In the genomic region with DNA sequence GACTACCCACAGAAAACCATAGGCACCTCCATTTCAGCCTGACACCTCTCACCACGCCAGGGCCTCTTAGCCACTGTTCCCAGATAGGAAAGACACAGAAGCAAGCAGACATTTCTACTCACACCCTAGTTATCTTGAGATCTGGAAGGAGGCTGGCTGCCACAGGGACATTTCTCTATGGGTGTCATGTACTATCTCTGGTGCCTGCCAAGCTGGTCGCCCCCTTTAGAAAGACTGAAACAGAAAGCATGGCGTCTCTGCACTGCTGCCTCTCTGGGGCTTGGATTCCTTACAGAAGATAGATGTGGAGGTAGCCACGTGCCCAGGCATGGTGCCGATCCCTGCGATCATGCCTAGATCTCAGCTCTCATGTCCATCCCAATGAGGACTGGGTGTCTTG, we compare ENCODE assay signal across 23 mouse cellular contexts.
DNase-seq lines count a peak whose midpoint lies in the region; ATAC-seq and TF ChIP-seq lines count a peak whose summit lies in the region.
"Had no signal": no experiment of that assay in that cellular context is flagged by ENCODE, and none has a peak within 500 bp of the region (broad histone marks: within the 10 kb centered on the region; RNA-seq: fewer than 3 reads in every experiment).

No protein-coding gene starts in this region.

- 79% methylated on average over 6 of the region's 6 CpGs for WGBS in forebrain, postnatal 0 days
- 90% methylated on average over 6 of the region's 6 CpGs for WGBS in forebrain, embryonic 11.5 days
- WGBS in heart, embryonic 14.5 days = 42% methylated on average over 6 of the region's 6 CpGs
- 66% methylated on average over 6 of the region's 6 CpGs for WGBS in heart, adult 2 months
- 69% methylated on average over 6 of the region's 6 CpGs for WGBS in neural tube, embryonic 15.5 days

- no peak for TF ChIP-seq CTCF in forebrain, postnatal 0 days (IDR thresholded peaks at IDR 0.05; ENCODE audit: low read depth)
- TF ChIP-seq CTCF in heart, adult 2 months (IDR thresholded peaks at IDR 0.05) = no peak
- no peak for TF ChIP-seq CTCF in left cerebral cortex, adult 2 months (IDR thresholded peaks at IDR 0.05)

- no peaks in the 10 kb centered on the region for H3K9me3 ChIP-seq in forebrain, postnatal 0 days (ENCODE audit: low read length)
- H3K9me3 ChIP-seq in forebrain, embryonic 11.5 days (ENCODE audit: control insufficient read depth, low read length) = no peaks in the 10 kb centered on the region
- H3K9me3 ChIP-seq in heart, embryonic 14.5 days (ENCODE audit: control insufficient read depth, low read length) = no peaks in the 10 kb centered on the region
- no peaks in the 10 kb centered on the region for H3K9me3 ChIP-seq in neural tube, embryonic 15.5 days (replicated peaks)
- H3K9me3 ChIP-seq: hindbrain, embryonic 12.5 days; limb, embryonic 10.5 days; liver, embryonic 15.5 days; lung, embryonic 15.5 days had no signal

- no peaks in the 10 kb centered on the region; the same call in 1 of the 2 replicates for H3K36me3 ChIP-seq in forebrain, postnatal 0 days (ENCODE audit: insufficient read depth)
- no peaks in the 10 kb centered on the region; the same call in 1 of the 2 replicates for H3K36me3 ChIP-seq in forebrain, embryonic 11.5 days (ENCODE audit: control insufficient read depth, insufficient read depth, low read length)
- H3K36me3 ChIP-seq in heart, embryonic 14.5 days (ENCODE audit: control insufficient read depth, insufficient read depth, low read length) = peaks cover 21% of the 10 kb centered on the region
- H3K36me3 ChIP-seq in heart, adult 2 months (ENCODE audit: control insufficient read depth, insufficient read depth, low read length) = no peaks in the 10 kb centered on the region
- H3K36me3 ChIP-seq in neural tube, embryonic 15.5 days = 0 out of 2 replicates have a peak, but pooled peaks cover 7% of the 10 kb centered on the region
- H3K36me3 ChIP-seq: hindbrain, embryonic 12.5 days had no signal

- TF ChIP-seq EP300 in heart, adult 2 months (IDR thresholded peaks at IDR 0.05; ENCODE audit: insufficient read depth, low read depth, low read length) = no peak

- TF ChIP-seq POLR2A in heart, adult 2 months (IDR thresholded peaks at IDR 0.05; ENCODE audit: insufficient read depth, low read depth, low read length) = no peak

- no peaks in the 10 kb centered on the region for H3K4me1 ChIP-seq in forebrain, postnatal 0 days (ENCODE audit: insufficient read depth)
- H3K4me1 ChIP-seq in forebrain, embryonic 11.5 days (replicated peaks; ENCODE audit: control insufficient read depth, insufficient read depth, low read length) = no peaks in the 10 kb centered on the region
- peaks cover 24 to 39% of the 10 kb centered on the region in 2 experiments for H3K4me1 ChIP-seq in heart, embryonic 14.5 days (ENCODE audit: control insufficient read depth in 2 of 2, insufficient read depth in 2 of 2, low read length in 2 of 2)
- H3K4me1 ChIP-seq in heart, adult 2 months (ENCODE audit: control insufficient read depth, insufficient read depth, low read length) = peaks cover 6% of the 10 kb centered on the region
- H3K4me1 ChIP-seq in neural tube, embryonic 15.5 days = peaks cover 19% of the 10 kb centered on the region
- H3K4me1 ChIP-seq: limb, embryonic 10.5 days; liver, embryonic 15.5 days had no signal

- ATAC-seq in forebrain, postnatal 0 days = 0 out of 2 replicates have a peak, but pooled peaks have one; percentile 6
- ATAC-seq in forebrain, embryonic 11.5 days (replicated peaks; ENCODE audit: low FRiP score) = no peak
- ATAC-seq in heart, embryonic 14.5 days (ENCODE audit: insufficient number of reproducible peaks, insufficient read depth, low FRiP score, low read depth) = no peak
- 0 out of 2 replicates have a peak, but pooled peaks have one; percentile 4 for ATAC-seq in neural tube, embryonic 15.5 days (ENCODE audit: low FRiP score)
- ATAC-seq: CD4-positive, CD25-positive, alpha-beta regulatory T cell, adult 4 months had no signal

- H3K27ac ChIP-seq in forebrain, postnatal 0 days (ENCODE audit: low read depth, low read length) = no peak overlapping the region
- H3K27ac ChIP-seq in forebrain, embryonic 11.5 days (ENCODE audit: low read depth, low read length) = no peak overlapping the region
- no peak overlapping the region; a peak in 1 of 4 replicates for H3K27ac ChIP-seq in heart, embryonic 14.5 days (replicated peaks in 1 of 2; ENCODE audit: control insufficient read depth in 1 of 2, insufficient read depth in 1 of 2, low read depth in 2 of 2, low read length in 2 of 2)
- no peak overlapping the region for H3K27ac ChIP-seq in heart, adult 2 months
- H3K27ac ChIP-seq in left cerebral cortex, adult 2 months = no peak overlapping the region
- peak overlapping the region; percentile 49 for H3K27ac ChIP-seq in neural tube, embryonic 15.5 days (replicated peaks)
- H3K27ac ChIP-seq: hindbrain, embryonic 12.5 days; kidney, postnatal 0 days; limb, embryonic 10.5 days; liver, embryonic 15.5 days had no signal

- no peaks in the 10 kb centered on the region for H3K27me3 ChIP-seq in forebrain, postnatal 0 days (ENCODE audit: insufficient read depth, low read length)
- no peaks in the 10 kb centered on the region for H3K27me3 ChIP-seq in forebrain, embryonic 11.5 days (ENCODE audit: control insufficient read depth, insufficient read depth, low read length)
- no peaks in the 10 kb centered on the region for H3K27me3 ChIP-seq in heart, embryonic 14.5 days (ENCODE audit: control insufficient read depth, insufficient read depth, low read length)
- H3K27me3 ChIP-seq in heart, adult 2 months (ENCODE audit: control insufficient read depth, insufficient read depth, low read length) = no peaks in the 10 kb centered on the region
- H3K27me3 ChIP-seq in neural tube, embryonic 15.5 days (replicated peaks) = no peaks in the 10 kb centered on the region
- H3K27me3 ChIP-seq: hindbrain, embryonic 12.5 days; liver, embryonic 15.5 days; lung, embryonic 15.5 days had no signal

- H3K9ac ChIP-seq in forebrain, postnatal 0 days = no peak overlapping the region
- no peak overlapping the region for H3K9ac ChIP-seq in forebrain, embryonic 11.5 days (ENCODE audit: low read length)
- H3K9ac ChIP-seq in heart, embryonic 14.5 days (ENCODE audit: low read length) = peak overlapping the region; percentile 19; the same call in 1 of the 2 replicates
- H3K9ac ChIP-seq in heart, adult 2 months (ENCODE audit: low read depth, low read length) = no peak overlapping the region
- H3K9ac ChIP-seq in neural tube, embryonic 15.5 days (replicated peaks) = no peak overlapping the region
- H3K9ac ChIP-seq: hindbrain, embryonic 12.5 days; liver, embryonic 15.5 days; lung, embryonic 15.5 days had no signal

- DNase-seq in forebrain, postnatal 0 days = no peak
- no peak for DNase-seq in forebrain, embryonic 11.5 days (ENCODE audit: low spot score)
- no peak for DNase-seq in heart, adult 2 months
- DNase-seq in left cerebral cortex, postnatal 36 days (ENCODE audit: low spot score in 2 of 2) = peak; percentile 17 to 23
- no peak for DNase-seq in left cerebral cortex, adult 2 months (ENCODE audit: extremely low spot score in 1 of 2, low spot score in 2 of 2)
- DNase-seq: adrenal gland, postnatal 25 days; cerebellum, adult 9-10 months; gastrocnemius, postnatal 14 days; heart, adult 11 months; kidney, adult 2 months; liver; lung, postnatal 4 days; retina, postnatal 1 day; right cerebral cortex, postnatal 25 days; thymus, postnatal 14 days had no signal

- H3K79me2 ChIP-seq in heart, adult 2 months (replicated peaks; ENCODE audit: control insufficient read depth, insufficient read depth, low read length) = no peaks in the 10 kb centered on the region

- H3K4me3 ChIP-seq in forebrain, postnatal 0 days (ENCODE audit: low read depth, low read length) = no peak overlapping the region
- no peak overlapping the region for H3K4me3 ChIP-seq in forebrain, embryonic 11.5 days (ENCODE audit: low read depth, low read length)
- H3K4me3 ChIP-seq in heart, embryonic 14.5 days (ENCODE audit: control insufficient read depth in 1 of 2, insufficient read depth in 1 of 2, low read depth in 1 of 2, low read length in 2 of 2) = no peak overlapping the region
- H3K4me3 ChIP-seq in heart, adult 2 months = no peak overlapping the region
- H3K4me3 ChIP-seq in left cerebral cortex, adult 2 months = no peak overlapping the region
- no peak overlapping the region for H3K4me3 ChIP-seq in neural tube, embryonic 15.5 days (replicated peaks)
- H3K4me3 ChIP-seq: hindbrain, embryonic 12.5 days; limb, embryonic 10.5 days; liver, embryonic 15.5 days; lung, embryonic 15.5 days had no signal

- H3K4me2 ChIP-seq in forebrain, postnatal 0 days (ENCODE audit: low read depth) = no peak overlapping the region
- H3K4me2 ChIP-seq in forebrain, embryonic 11.5 days (ENCODE audit: low read depth, low read length, severe bottlenecking) = no peak overlapping the region
- no peak overlapping the region for H3K4me2 ChIP-seq in heart, embryonic 14.5 days (ENCODE audit: low read length)
- no peak overlapping the region for H3K4me2 ChIP-seq in neural tube, embryonic 15.5 days
- H3K4me2 ChIP-seq: hindbrain, embryonic 12.5 days; liver, embryonic 15.5 days; lung, embryonic 15.5 days had no signal

- intact Hi-C loops in heart, adult 2 months (cut with DNase I) = no loop called here
- intact Hi-C loops in left cerebral cortex, postnatal 36 days (cut with DNase I) = no loop called here
- intact Hi-C loops in left cerebral cortex, adult 2 months (cut with DNase I) = no loop called here

Comparison
In these comparisons a context has a peak if more than half of its experiments do, and no peak if none do; other contexts are left out.
1. ATAC-seq: peak in forebrain, postnatal 0 days (single experiment) and neural tube, embryonic 15.5 days (single experiment); none in forebrain, embryonic 11.5 days (single experiment) and heart, embryonic 14.5 days (single experiment).
2. DNase-seq: peak in left cerebral cortex, postnatal 36 days (2 of 2); none in forebrain, postnatal 0 days (single experiment), forebrain, embryonic 11.5 days (single experiment), heart, adult 2 months (0 of 2) and left cerebral cortex, adult 2 months (0 of 2).